Mouse (Mus musculus) kidney, adult 10 weeks (tissue): ENCODE data around the gene 1700031F05Rik. TPM values are rescaled to one million over a fixed set of nuclear protein-coding genes. Genes with fewer than 3 reads are reported as not detected.

Source experiments
- polyA plus RNA-seq: library from polyadenylated mRNA; stranded (reverse); fragments of 350-450 nt; fragmentation: Illumina TruSeq; extraction: RNeasy Lipid Tissue Mini Kit (QIAGEN cat#74804); gene quantifications from one replicate; pipeline ENCODE4 v1.2.3, GENCODE M21; 2014; ENCODE audit warnings: low read depth, low replicate concordance

Gene 1700031F05Rik
- polyA plus RNA-seq = not detected

DNA sequence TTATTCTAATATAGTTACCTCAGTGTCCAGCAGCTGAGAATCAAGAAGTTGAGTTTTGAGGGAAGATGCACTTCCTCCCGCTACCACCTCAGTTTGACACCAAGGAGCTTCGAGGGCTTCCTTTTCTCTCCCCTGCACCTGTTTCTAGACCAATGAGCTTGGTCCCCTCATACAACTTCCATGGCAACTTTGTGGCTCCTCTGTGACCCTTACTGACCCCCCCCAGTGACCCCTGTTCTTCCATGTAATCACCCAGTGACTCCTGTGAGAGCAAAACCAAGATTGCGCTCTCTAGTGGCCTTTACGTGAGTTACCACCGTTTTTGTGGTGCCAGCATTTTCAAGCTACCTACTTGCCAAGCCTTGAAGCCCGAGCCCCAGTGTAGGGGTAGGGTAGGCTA lies at the start of gene 1700031F05Rik:
Gene 1700031F05Rik, minus strand, starts transcription at position 101 of the 400 bp plus-strand sequence.

DNA sequence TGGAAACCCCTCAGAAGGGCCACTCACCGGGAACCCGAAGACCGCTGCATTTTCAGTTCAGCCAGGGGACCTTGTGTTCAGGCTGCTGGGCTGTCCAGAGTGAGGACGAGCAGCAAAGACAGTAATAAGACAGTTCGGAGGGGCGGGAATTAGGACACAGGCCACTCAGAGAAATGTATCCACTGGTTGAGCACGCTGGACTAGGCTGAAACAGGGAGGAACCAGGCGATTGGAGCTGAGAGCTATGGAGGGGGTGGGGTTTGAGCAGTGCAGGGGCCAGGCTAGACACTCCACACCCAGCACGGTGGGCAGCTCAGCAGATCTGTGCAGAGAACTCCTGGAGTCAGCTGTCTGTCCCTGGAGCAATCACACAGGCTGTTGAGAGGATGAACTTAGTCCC lies 40.8 kb upstream of the 1700031F05Rik start, which contains the start of the genes Dmrtc1a and 1700011M02Rik:
Gene Dmrtc1a, minus strand, starts transcription at position 101 of the 400 bp plus-strand sequence.
Gene 1700011M02Rik, plus strand, starts transcription at position 319 of the 400 bp plus-strand sequence.

DNA sequence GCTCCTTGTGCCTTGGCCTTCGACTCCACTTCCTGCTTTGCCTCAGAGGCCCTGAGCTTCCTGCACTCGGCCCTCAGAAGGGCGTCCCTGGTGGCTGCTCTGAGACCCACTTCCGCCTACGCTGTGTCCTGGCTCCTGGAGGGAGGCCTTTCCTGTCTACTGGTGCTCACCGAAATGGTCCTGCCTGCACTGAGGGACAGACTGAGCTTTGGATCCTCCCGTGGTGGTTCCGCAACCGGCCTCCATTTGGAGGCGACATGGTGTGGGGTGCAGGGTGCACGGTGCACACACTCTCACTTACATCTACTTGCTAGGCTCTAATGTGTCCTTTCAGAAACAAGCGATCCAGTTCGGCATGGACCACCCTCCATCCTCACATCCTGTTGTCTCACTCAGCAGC lies 13.3 kb downstream of the 1700031F05Rik start, which contains the start of gene Dmrtc1c2:
Gene Dmrtc1c2, minus strand, starts transcription at position 101 of the 400 bp plus-strand sequence.

Other genes starting within 250 kb of the 1700031F05Rik start
- gene Phka1, start 223.7 kb downstream of the 1700031F05Rik start, polyA plus RNA-seq = 8.1 TPM
- gene Gm3880, start 181.0 kb downstream of the 1700031F05Rik start, polyA plus RNA-seq = not detected
- not detected for gene Gm9112, start 160.3 kb downstream of the 1700031F05Rik start, polyA plus RNA-seq
- gene Dmrtc1b, start 160.1 kb downstream of the 1700031F05Rik start, polyA plus RNA-seq = not detected
- not detected for gene Dmrtc1c1, start 65.0 kb downstream of the 1700031F05Rik start, polyA plus RNA-seq
- not detected for gene Dmrtc1c2, start 13.4 kb downstream of the 1700031F05Rik start, polyA plus RNA-seq
- gene Dmrtc1a, start 40.7 kb upstream of the 1700031F05Rik start, polyA plus RNA-seq = not detected
- not detected for gene 1700011M02Rik, start 40.9 kb upstream of the 1700031F05Rik start, polyA plus RNA-seq
- not detected for gene 1700018G05Rik, start 60.4 kb upstream of the 1700031F05Rik start, polyA plus RNA-seq